Mouse (Mus musculus) forebrain, postnatal 0 days (tissue): ENCODE data around the gene Btg1. TPM values are rescaled to one million over a fixed set of nuclear protein-coding genes. Genes with fewer than 3 reads are reported as not detected.

Source experiments
- ATAC-seq: fragments of 200-750 bp; cut with Nextera tagmentation; 2 replicates; pipeline ENCODE4 v1.8.0; 2017; ENCODE audit warnings: mild to moderate bottlenecking, moderate library complexity
- DNase-seq: peaks from one replicate; pipeline ENCODE4 v3.0.0-alpha.2; 2015
- H3K27ac ChIP-seq: fragments of 300-500 bp; sonication (generic); 2 replicates; pipeline ENCODE4 v1.5.1; 2014; ENCODE audit warnings: low read depth, mild to moderate bottlenecking, antibody characterized with exemption, low read length, moderate library complexity, mixed read lengths
- H3K27me3 ChIP-seq: fragments of 300-500 bp; sonication (generic); 2 replicates; pipeline ENCODE4 v1.6.1; 2014; ENCODE audit warnings: mild to moderate bottlenecking, low read length, mixed read lengths; ENCODE audit not compliant: insufficient read depth
- H3K36me3 ChIP-seq: fragments of 300-500 bp; sonication (generic); 2 replicates; pipeline ENCODE4 v1.6.1; 2014; ENCODE audit warnings: mild to moderate bottlenecking, moderate library complexity; ENCODE audit not compliant: insufficient read depth
- H3K4me1 ChIP-seq: fragments of 300-500 bp; sonication (generic); 2 replicates; pipeline ENCODE4 v1.6.1; 2014; ENCODE audit warnings: antibody characterized with exemption; ENCODE audit not compliant: insufficient read depth
- H3K4me2 ChIP-seq: fragments of 300-500 bp; sonication (generic); 2 replicates; pipeline ENCODE4 v1.6.1; 2014; ENCODE audit warnings: low read depth, mild to moderate bottlenecking, moderate library complexity
- H3K4me3 ChIP-seq: fragments of 300-500 bp; sonication (generic); 2 replicates; pipeline ENCODE4 v1.5.1; 2014; ENCODE audit warnings: low read depth, low read length, mixed read lengths
- H3K9ac ChIP-seq: fragments of 300-500 bp; sonication (generic); 2 replicates; pipeline ENCODE4 v1.6.1; 2014; ENCODE audit warnings: mild to moderate bottlenecking
- H3K9me3 ChIP-seq: fragments of 300-500 bp; sonication (generic); 2 replicates; pipeline ENCODE4 v1.6.1; 2016; ENCODE audit warnings: low read length
- CTCF ChIP-seq: sonication (generic); IDR thresholded peaks from 2 replicates; pipeline ENCODE4 v1.5.1; 2016; ENCODE audit warnings: antibody characterized with exemption, control low read depth, low read depth
- WGBS: fragments of 180-500 bp; shearing (Covaris S2); extraction: QIAGEN DNeasy Blood & Tissue Kit; methylation state at CpG from one replicate; pipeline ENCODE4 v1.1.7; 2014; 5-methylcytosine and 5-hydroxymethylcytosine counted together
- polyA plus RNA-seq: library from polyadenylated mRNA; unstranded; fragments of >200 nt; fragmentation: Nextera tagmentation; extraction: Ambion mirVana; gene quantifications from 2 replicates; pipeline ENCODE4 v1.2.1, GENCODE M21; 2015
- total RNA-seq: library from RNA; depleted of rRNA; stranded (reverse); fragments of >200 nt; gene quantifications from 2 replicates; pipeline ENCODE4 v1.2.3, GENCODE M21; 2014

Btg1 gene
- total and polyA plus RNA-seq, 2 experiments from 2014 or later = 28.1 to 28.7 TPM

DNA sequence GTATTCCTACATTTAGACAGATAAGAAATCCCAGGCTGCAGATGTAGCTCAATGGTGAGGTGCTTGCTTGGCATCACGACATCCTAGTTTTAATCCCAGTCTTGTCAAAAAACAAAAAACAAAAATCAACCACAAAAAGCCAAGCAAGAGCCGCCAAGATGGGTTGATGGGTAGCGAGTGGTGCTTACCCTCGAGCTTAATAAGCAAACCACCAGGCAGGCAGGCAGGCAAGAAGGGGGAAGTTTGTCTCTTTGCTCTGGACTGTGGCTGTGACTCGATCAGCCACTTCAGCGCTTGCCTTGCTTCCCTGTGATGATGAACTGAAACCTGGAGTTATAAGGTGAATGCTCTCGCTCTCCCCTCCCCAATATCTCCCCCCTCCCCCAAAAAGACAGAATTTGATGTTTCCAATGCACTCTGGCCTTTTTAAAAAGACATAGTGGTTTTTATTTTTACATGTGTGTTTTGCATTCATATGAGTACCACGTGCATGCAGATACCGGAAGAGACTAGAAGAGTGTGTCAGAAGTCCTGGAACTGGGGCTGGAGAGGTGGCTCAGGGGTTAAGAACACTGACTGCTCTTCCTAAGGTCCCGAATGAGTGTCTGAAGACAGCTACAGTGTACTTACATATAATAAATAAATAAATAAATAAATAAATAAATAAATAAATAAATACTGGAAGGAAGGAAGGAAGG lies 21.2 kb upstream of the Btg1 start:
- no peak for TF ChIP-seq CTCF
- Histone ChIP-seq H3K4me3 (no peak overlapping the region), H3K27ac (no peak overlapping the region), H3K4me1 (no peaks in the 10 kb centered on the region), H3K27me3 (no peaks in the 10 kb centered on the region), H3K36me3 (no peaks in the 10 kb centered on the region), H3K4me2 (no peak overlapping the region), H3K9ac (no peak overlapping the region), H3K9me3 (no peaks in the 10 kb centered on the region)
- ATAC-seq (no peak), DNase-seq (no peak)
- WGBS = 84% methylated on average over 10 of the region's 10 CpGs

DNA sequence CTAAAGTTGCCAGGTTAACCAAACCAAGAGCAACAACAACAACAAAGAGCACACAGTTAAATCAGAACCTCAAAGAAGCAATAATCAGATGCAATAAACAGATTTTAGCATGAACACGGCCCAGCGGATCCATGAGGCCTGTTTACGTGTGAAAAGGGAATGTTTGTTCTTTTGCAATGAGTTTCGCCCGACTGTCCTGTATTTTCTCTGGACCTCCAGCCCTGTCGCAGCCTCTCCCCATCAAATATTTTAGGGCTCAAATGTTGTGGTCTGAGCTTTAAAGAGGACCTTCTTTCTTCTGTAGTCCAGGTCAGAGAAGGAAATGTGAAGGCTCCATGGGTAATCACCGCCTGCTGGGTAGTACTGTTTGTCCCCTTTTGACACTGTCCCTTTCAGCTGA lies 20.4 kb upstream of the Btg1 start:
- WGBS = 87% methylated on average over 7 of the region's 7 CpGs
- Histone ChIP-seq H3K9me3 (no peaks in the 10 kb centered on the region), H3K4me3 (no peak overlapping the region), H3K27me3 (no peaks in the 10 kb centered on the region), H3K4me2 (no peak overlapping the region), H3K36me3 (no peaks in the 10 kb centered on the region), H3K27ac (no peak overlapping the region), H3K4me1 (no peaks in the 10 kb centered on the region), H3K9ac (no peak overlapping the region)
- DNase-seq (no peak), ATAC-seq (no peak)
- TF ChIP-seq CTCF = no peak

DNA sequence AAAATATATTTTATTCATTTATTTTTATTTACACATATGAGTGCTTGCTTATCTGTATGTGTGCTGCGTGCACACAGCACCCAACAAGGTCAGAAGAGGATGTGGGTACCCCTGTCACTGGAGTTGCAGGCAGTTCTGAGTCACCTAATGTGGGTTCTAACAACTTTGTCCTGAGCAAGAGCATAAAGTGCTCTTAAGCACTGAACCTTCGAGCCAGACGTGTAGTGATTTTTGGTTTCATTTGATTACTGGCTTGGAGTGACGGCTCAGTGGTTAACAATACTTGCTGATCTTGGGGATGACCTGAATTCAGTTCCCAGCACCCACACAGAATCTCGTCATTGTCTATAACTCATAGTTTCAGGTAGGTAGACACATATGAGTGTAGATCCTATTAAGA lies 17.2 kb upstream of the Btg1 start:
- Histone ChIP-seq H3K9me3 (no peaks in the 10 kb centered on the region), H3K4me2 (no peak overlapping the region), H3K36me3 (no peaks in the 10 kb centered on the region), H3K9ac (no peak overlapping the region), H3K4me3 (no peak overlapping the region), H3K4me1 (no peaks in the 10 kb centered on the region), H3K27me3 (no peaks in the 10 kb centered on the region), H3K27ac (no peak overlapping the region)
- no peak for TF ChIP-seq CTCF
- 93% methylated on average over 5 of the region's 5 CpGs for WGBS
- no peak for ATAC-seq
- no peak for DNase-seq

DNA sequence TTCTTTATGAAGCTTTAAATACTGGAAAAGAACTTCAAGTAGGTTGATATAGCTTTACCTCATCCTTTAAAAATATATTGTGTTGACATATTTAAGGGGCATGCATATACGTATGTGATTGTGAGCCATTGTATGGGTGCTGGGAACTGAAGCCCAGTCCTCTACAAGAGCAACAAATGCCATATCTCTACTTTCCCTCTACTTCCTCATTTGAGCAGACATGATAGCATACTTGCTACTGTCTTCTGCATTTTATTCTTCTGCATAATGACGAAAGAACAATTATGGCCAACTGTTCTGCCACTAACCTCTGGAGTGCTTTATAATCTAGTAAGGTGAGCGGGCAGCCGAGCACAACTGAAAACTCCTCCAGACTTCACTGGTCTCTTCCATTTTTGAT lies 15.1 kb upstream of the Btg1 start:
- ATAC-seq (no peak), DNase-seq (no peak)
- no peak overlapping the region for H3K9ac ChIP-seq
- H3K4me2 ChIP-seq = no peak overlapping the region
- H3K4me3 ChIP-seq = no peak overlapping the region
- H3K36me3 ChIP-seq = no peaks in the 10 kb centered on the region
- TF ChIP-seq CTCF = no peak
- no peaks in the 10 kb centered on the region for H3K9me3 ChIP-seq
- H3K27ac ChIP-seq = no peak overlapping the region
- H3K4me1 ChIP-seq = no peaks in the 10 kb centered on the region
- WGBS = 93% methylated on average over 4 of the region's 4 CpGs
- no peaks in the 10 kb centered on the region for H3K27me3 ChIP-seq

DNA sequence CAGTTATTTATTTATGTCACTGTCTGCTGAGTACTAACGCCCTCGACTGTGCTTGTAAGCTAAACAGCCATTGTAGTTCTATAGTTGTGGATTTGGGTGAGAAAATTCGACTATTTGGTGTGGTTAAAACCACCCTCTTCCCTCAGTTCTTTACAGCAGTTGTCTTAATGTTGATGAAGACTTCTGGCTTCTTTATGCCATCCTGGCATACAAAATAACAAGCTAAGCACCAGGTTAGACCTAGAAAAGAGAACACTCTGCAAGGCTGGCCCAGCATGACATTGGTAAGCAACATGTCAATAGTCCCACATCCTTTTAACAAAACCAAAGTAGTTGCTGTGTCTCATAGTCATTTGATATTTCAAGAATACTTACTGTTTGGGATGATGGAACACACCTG lies 14.5 kb upstream of the Btg1 start:
- ATAC-seq = no peak
- Histone ChIP-seq H3K4me2 (no peak overlapping the region), H3K4me3 (no peak overlapping the region), H3K9ac (no peak overlapping the region), H3K9me3 (no peaks in the 10 kb centered on the region), H3K27me3 (no peaks in the 10 kb centered on the region), H3K36me3 (no peaks in the 10 kb centered on the region), H3K27ac (no peak overlapping the region), H3K4me1 (no peaks in the 10 kb centered on the region)
- 77% methylated on average over 3 of the region's 3 CpGs for WGBS
- TF ChIP-seq CTCF = no peak
- DNase-seq = no peak

DNA sequence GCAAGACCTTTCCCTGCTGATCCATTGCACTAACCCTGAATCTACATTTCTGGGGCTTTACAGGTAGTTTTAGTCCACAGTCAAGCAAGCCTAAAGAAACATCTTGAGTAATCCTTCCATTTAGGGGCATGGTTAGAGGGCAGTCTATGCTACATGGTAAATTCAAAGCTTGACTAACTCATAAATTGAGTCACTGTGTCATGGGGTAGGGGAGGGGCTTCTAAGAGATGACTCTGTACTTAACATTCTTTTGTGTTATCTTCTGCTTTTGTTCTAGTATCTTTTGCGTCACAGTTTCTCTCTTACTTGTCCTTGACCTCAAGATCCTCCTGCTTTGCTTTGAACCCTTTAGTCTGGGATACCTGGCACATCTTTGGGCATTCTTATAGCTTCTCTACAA lies 11.6 kb upstream of the Btg1 start:
- Histone ChIP-seq H3K4me2 (no peak overlapping the region), H3K4me1 (no peaks in the 10 kb centered on the region), H3K27ac (no peak overlapping the region), H3K36me3 (no peaks in the 10 kb centered on the region), H3K9me3 (no peaks in the 10 kb centered on the region), H3K4me3 (no peak overlapping the region), H3K27me3 (no peaks in the 10 kb centered on the region), H3K9ac (no peak overlapping the region)
- WGBS = 100% methylated on average over 1 of the region's 1 CpGs
- TF ChIP-seq CTCF = no peak
- ATAC-seq = no peak
- no peak for DNase-seq

DNA sequence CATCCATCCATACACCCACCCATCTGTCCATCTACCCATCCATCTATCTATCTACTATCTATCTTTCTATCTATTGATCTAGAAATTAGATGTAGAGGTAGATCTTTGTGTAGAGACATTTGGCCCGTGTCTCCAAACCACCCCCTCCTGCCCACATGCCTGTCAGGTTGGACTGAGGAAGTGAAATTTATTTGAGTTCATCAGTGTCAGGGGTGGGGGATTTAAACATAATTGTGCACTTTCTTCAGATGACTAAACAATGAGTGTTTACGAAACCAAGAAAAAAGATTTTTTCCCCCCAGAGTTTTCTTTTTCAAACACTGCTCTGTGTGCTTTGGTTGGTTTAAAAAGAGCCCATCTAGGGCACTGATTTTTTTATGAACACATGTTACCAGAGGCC lies 10.9 kb upstream of the Btg1 start:
- 88% methylated on average over 2 of the region's 2 CpGs for WGBS
- H3K4me3 ChIP-seq = no peak overlapping the region
- H3K27ac ChIP-seq = no peak overlapping the region
- H3K36me3 ChIP-seq = no peaks in the 10 kb centered on the region
- ATAC-seq = no peak
- no peak for DNase-seq
- no peaks in the 10 kb centered on the region for H3K4me1 ChIP-seq
- no peak overlapping the region for H3K9ac ChIP-seq
- no peaks in the 10 kb centered on the region for H3K27me3 ChIP-seq
- TF ChIP-seq CTCF = no peak
- no peaks in the 10 kb centered on the region for H3K9me3 ChIP-seq
- H3K4me2 ChIP-seq = no peak overlapping the region
